Mouse (Mus musculus): ENCODE results near the gene Chid1. TPM values are rescaled to one million over a fixed set of nuclear protein-coding genes. Genes with fewer than 3 reads are reported as not detected.
A peak's percentile ranks its signal among the peaks of the same experiment; 100 is the strongest.

Gene Chid1
- total and polyA plus RNA-seq, 2 experiments = 24.2 to 45.1 TPM

GRCm38 (mm10) chr7:141540312-141541081 is 840 bp upstream of the Chid1 start:
- Histone ChIP-seq H3K4me3 (ENCODE audit: insufficient read depth, low read depth, low read length) (peak overlapping the region; percentile 70), H3K27ac (replicated peaks; ENCODE audit: insufficient read depth, low read depth, low read length) (peak overlapping the region; percentile 76), H3K9ac (ENCODE audit: low read depth, low read length) (peak overlapping the region; percentile 66), H3K36me3 (ENCODE audit: control insufficient read depth, insufficient read depth, low read length) (no peaks in the 10 kb centered on the region), H3K79me2 (ENCODE audit: control insufficient read depth, insufficient read depth, low read length) (peaks cover 11% of the 10 kb centered on the region; the same call in 1 of the 2 replicates), H3K27me3 (ENCODE audit: control insufficient read depth, insufficient read depth, low read length) (no peaks in the 10 kb centered on the region), H3K4me1 (ENCODE audit: control insufficient read depth, insufficient read depth, low read length) (peaks cover 14% of the 10 kb centered on the region)
- DNase-seq (ENCODE audit: extremely low read depth, low read depth, low spot score) = peak; percentile 54
- TF ChIP-seq CTCF (IDR thresholded peaks at IDR 0.05; ENCODE audit: low read depth, low read length) (no peak), POLR2A (IDR thresholded peaks at IDR 0.05; ENCODE audit: extremely low read depth, insufficient read depth, low read length) (no peak)
- 68% methylated on average over 13 of the region's 13 CpGs for WGBS

GRCm38 (mm10) chr7:141538852-141539555 is 653 bp downstream of the Chid1 start:
- Histone ChIP-seq H3K4me3 (ENCODE audit: insufficient read depth, low read depth, low read length) (peak overlapping the region; percentile 70), H3K79me2 (ENCODE audit: control insufficient read depth, insufficient read depth, low read length) (peaks cover 11% of the 10 kb centered on the region; the same call in 1 of the 2 replicates), H3K4me1 (ENCODE audit: control insufficient read depth, insufficient read depth, low read length) (peaks cover 12% of the 10 kb centered on the region), H3K9ac (ENCODE audit: low read depth, low read length) (peak overlapping the region; percentile 87), H3K27me3 (ENCODE audit: control insufficient read depth, insufficient read depth, low read length) (no peaks in the 10 kb centered on the region), H3K27ac (replicated peaks; ENCODE audit: insufficient read depth, low read depth, low read length) (peak overlapping the region; percentile 57), H3K36me3 (ENCODE audit: control insufficient read depth, insufficient read depth, low read length) (no peaks in the 10 kb centered on the region)
- DNase-seq (ENCODE audit: extremely low read depth, low read depth, low spot score) = no peak
- TF ChIP-seq POLR2A (IDR thresholded peaks at IDR 0.05; ENCODE audit: extremely low read depth, insufficient read depth, low read length) (no peak), CTCF (IDR thresholded peaks at IDR 0.05; ENCODE audit: low read depth, low read length) (no peak)
- 3% methylated on average over 18 of the region's 18 CpGs for WGBS

DNA sequence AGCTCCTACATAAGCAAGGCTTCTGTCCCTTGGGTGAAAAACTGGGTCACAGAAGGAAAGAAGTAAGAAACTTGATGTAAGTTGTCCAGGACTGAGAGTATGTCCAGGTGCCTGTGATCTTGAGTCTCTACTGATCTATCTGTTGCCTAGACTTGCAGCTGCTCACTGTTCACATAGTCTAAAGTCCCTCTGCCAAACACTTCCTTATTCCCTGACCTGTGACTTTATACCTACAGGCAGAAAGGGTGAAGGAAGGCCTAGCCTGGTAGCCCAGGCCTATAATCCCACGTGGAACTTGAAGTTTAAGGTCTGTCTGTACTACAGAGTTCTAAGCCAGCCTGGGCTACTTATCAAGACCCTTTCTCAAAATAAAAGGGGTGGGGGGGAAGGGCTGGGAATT is 4.1 kb downstream of the Chid1 start:
- TF ChIP-seq POLR2A (IDR thresholded peaks at IDR 0.05; ENCODE audit: extremely low read depth, insufficient read depth, low read length) (no peak), CTCF (IDR thresholded peaks at IDR 0.05; ENCODE audit: low read depth, low read length) (no peak)
- Histone ChIP-seq H3K36me3 (ENCODE audit: control insufficient read depth, insufficient read depth, low read length) (peaks cover 6% of the 10 kb centered on the region; the same call in 1 of the 2 replicates), H3K9ac (ENCODE audit: low read depth, low read length) (no peak overlapping the region), H3K4me3 (ENCODE audit: insufficient read depth, low read depth, low read length) (no peak overlapping the region), H3K27me3 (ENCODE audit: control insufficient read depth, insufficient read depth, low read length) (no peaks in the 10 kb centered on the region), H3K79me2 (ENCODE audit: control insufficient read depth, insufficient read depth, low read length) (peaks cover 11% of the 10 kb centered on the region; the same call in 1 of the 2 replicates), H3K27ac (replicated peaks; ENCODE audit: insufficient read depth, low read depth, low read length) (no peak overlapping the region), H3K4me1 (ENCODE audit: control insufficient read depth, insufficient read depth, low read length) (peaks cover 12% of the 10 kb centered on the region)
- WGBS = 74% methylated on average over 1 of the region's 1 CpGs
- no peak for DNase-seq (ENCODE audit: extremely low read depth, low read depth, low spot score)

DNA sequence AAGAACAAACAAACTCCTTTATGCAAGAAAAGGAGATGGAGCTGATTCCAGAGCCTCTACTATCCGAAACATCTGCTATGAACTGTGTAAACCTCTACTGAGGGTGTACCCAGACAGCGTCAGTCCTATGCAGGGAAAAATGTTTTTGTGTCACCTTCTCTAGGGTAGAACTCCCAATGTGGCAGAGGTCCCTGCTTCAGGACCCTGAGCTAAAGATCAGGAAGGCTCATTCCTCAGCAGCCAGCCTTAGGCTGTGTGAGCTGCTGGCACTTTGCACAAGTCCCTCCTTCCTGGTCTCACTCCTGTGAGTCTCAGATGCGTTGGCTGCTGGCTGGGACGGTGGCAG is 14.1 kb downstream of the Chid1 start:
- Histone ChIP-seq H3K36me3 (ENCODE audit: control insufficient read depth, insufficient read depth, low read length) (peaks cover 14% of the 10 kb centered on the region), H3K9ac (ENCODE audit: low read depth, low read length) (no peak overlapping the region), H3K79me2 (ENCODE audit: control insufficient read depth, insufficient read depth, low read length) (no peaks in the 10 kb centered on the region), H3K27me3 (ENCODE audit: control insufficient read depth, insufficient read depth, low read length) (no peaks in the 10 kb centered on the region), H3K4me3 (ENCODE audit: insufficient read depth, low read depth, low read length) (no peak overlapping the region), H3K4me1 (ENCODE audit: control insufficient read depth, insufficient read depth, low read length) (peaks cover 3% of the 10 kb centered on the region), H3K27ac (replicated peaks; ENCODE audit: insufficient read depth, low read depth, low read length) (no peak overlapping the region)
- TF ChIP-seq CTCF (IDR thresholded peaks at IDR 0.05; ENCODE audit: low read depth, low read length) = no peak
- 95% methylated on average over 4 of the region's 4 CpGs for WGBS
- no peak for DNase-seq (ENCODE audit: extremely low read depth, low read depth, low spot score)

DNA sequence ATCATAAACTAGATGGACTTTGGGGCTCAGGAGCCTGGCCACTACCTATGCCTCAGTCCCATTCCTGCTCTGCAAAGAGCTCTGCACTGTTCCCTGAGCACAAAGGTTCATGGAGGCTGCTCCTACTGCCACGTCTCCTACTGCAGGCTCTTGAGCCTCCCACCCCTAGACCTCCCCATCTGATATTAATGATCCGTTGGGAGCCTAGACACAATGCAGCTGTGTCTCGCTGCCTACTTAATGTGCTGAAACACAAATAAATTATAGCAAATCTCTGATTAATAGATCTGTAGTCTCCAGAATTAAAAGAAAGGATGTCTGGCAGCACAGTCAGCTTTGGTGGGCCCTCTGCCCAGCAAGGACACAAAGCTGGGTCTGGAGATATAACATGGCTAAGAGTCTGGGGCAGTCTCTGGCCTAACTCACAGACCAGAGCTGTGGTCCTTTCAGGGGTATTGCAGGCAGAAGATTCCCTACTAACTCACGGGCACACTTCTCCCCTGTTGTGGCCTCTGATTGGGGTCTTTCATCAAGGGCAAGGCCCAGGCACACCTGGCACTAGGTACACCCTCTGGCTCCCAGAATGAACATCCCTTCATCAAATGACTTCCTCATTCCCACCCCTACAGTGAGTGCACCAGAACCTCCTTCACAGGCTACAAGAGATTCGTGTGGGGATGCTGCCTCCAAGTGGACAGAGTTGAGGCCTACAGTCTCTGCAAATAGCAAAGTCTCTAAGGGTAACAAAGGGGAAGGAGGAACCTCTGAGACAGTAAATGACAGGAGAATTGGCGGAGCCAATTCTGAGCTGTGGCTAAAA is 14.7 kb downstream of the Chid1 start:
- peak; percentile 70 for TF ChIP-seq CTCF (IDR thresholded peaks at IDR 0.05; ENCODE audit: low read depth, low read length)
- no peak for TF ChIP-seq POLR2A (IDR thresholded peaks at IDR 0.05; ENCODE audit: extremely low read depth, insufficient read depth, low read length)
- DNase-seq (ENCODE audit: extremely low read depth, low read depth, low spot score) = peak; percentile 56
- Histone ChIP-seq H3K79me2 (ENCODE audit: control insufficient read depth, insufficient read depth, low read length) (no peaks in the 10 kb centered on the region), H3K4me1 (ENCODE audit: control insufficient read depth, insufficient read depth, low read length) (peaks cover 3% of the 10 kb centered on the region), H3K27ac (replicated peaks; ENCODE audit: insufficient read depth, low read depth, low read length) (no peak overlapping the region), H3K27me3 (ENCODE audit: control insufficient read depth, insufficient read depth, low read length) (no peaks in the 10 kb centered on the region), H3K9ac (ENCODE audit: low read depth, low read length) (no peak overlapping the region), H3K4me3 (ENCODE audit: insufficient read depth, low read depth, low read length) (no peak overlapping the region), H3K36me3 (ENCODE audit: control insufficient read depth, insufficient read depth, low read length) (peaks cover 13% of the 10 kb centered on the region)
- 73% methylated on average over 6 of the region's 6 CpGs for WGBS
